Comparison of ENCODE assay signal across 15 mouse cellular contexts in genomic region chr9:113968967-113969366, GRCm38 (mm10). TPM values are rescaled to one million over a fixed set of nuclear protein-coding genes. Genes with fewer than 3 reads are reported as not detected.
A peak's percentile ranks its signal among the peaks of the same experiment; 100 is the strongest.
DNase-seq lines count a peak whose midpoint lies in the region; ATAC-seq and TF ChIP-seq lines count a peak whose summit lies in the region.
"Had no signal": no experiment of that assay in that cellular context is flagged by ENCODE, and none has a peak within 500 bp of the region (broad histone marks: within the 10 kb centered on the region; RNA-seq: fewer than 3 reads in every experiment).

No protein-coding gene starts in this region.

- H3K27ac ChIP-seq in lung, embryonic 14.5 days (ENCODE audit: low read depth): peak overlapping the region; percentile 42; the same call in 1 of the 2 replicates
- peak overlapping the region; percentile 98 for H3K27ac ChIP-seq in liver, embryonic 16.5 days (ENCODE audit: low read length)
- no peak overlapping the region for H3K27ac ChIP-seq in stomach, embryonic 15.5 days
- H3K27ac ChIP-seq: embryonic facial prominence, embryonic 15.5 days; heart, embryonic 15.5 days had no signal

- WGBS in lung, embryonic 14.5 days: 88% methylated on average over 7 of the region's 7 CpGs
- WGBS in liver, embryonic 16.5 days (ENCODE audit: insufficient replicate concordance): 13% methylated on average over 7 of the region's 7 CpGs
- 76% methylated on average over 7 of the region's 7 CpGs for WGBS in stomach, embryonic 15.5 days

- H3K4me2 ChIP-seq in lung, embryonic 14.5 days: no peak overlapping the region
- H3K4me2 ChIP-seq in liver, embryonic 16.5 days (ENCODE audit: low read depth, low read length): peak overlapping the region; percentile 75
- H3K4me2 ChIP-seq in stomach, embryonic 15.5 days: no peak overlapping the region
- H3K4me2 ChIP-seq: embryonic facial prominence, embryonic 15.5 days; heart, embryonic 15.5 days had no signal

- ATAC-seq in lung, embryonic 14.5 days (ENCODE audit: insufficient read depth): peak; percentile 77; the same call in 1 of the 2 replicates
- ATAC-seq in liver, embryonic 16.5 days (ENCODE audit: low read depth): peak; percentile 99
- peak; percentile 95 for ATAC-seq in stomach, embryonic 15.5 days (ENCODE audit: insufficient read depth, low FRiP score, low read depth)
- no peak for ATAC-seq in cerebellum, adult (ENCODE audit: insufficient number of reproducible peaks, low FRiP score, low TSS enrichment)

- no peak overlapping the region for H3K4me3 ChIP-seq in lung, embryonic 14.5 days (ENCODE audit: low read depth, low read length)
- H3K4me3 ChIP-seq in erythroblast, embryonic 14.5 days (replicated peaks): peak overlapping the region; percentile 77
- peak overlapping the region; percentile 70 for H3K4me3 ChIP-seq in liver, embryonic 16.5 days (ENCODE audit: low read depth, low read length)
- no peak overlapping the region for H3K4me3 ChIP-seq in stomach, embryonic 15.5 days (replicated peaks)
- H3K4me3 ChIP-seq: embryonic facial prominence, embryonic 15.5 days; heart, embryonic 15.5 days had no signal

- peaks cover 86% of the 10 kb centered on the region for H3K36me3 ChIP-seq in lung, embryonic 14.5 days (ENCODE audit: insufficient read depth)
- peaks cover 100% of the 10 kb centered on the region for H3K36me3 ChIP-seq in erythroblast, embryonic 14.5 days (ENCODE audit: control insufficient read depth)
- H3K36me3 ChIP-seq in liver, embryonic 16.5 days (ENCODE audit: control insufficient read depth, insufficient read depth): peaks cover 64% of the 10 kb centered on the region
- peaks cover 44% of the 10 kb centered on the region for H3K36me3 ChIP-seq in stomach, embryonic 15.5 days

- no peak overlapping the region for H3K9ac ChIP-seq in lung, embryonic 14.5 days
- H3K9ac ChIP-seq in liver, embryonic 16.5 days (ENCODE audit: low read depth, low read length): peak overlapping the region; percentile 79
- no peak overlapping the region for H3K9ac ChIP-seq in stomach, embryonic 15.5 days
- H3K9ac ChIP-seq: embryonic facial prominence, embryonic 15.5 days; heart, embryonic 15.5 days had no signal

- no peaks in the 10 kb centered on the region for H3K9me3 ChIP-seq in lung, embryonic 14.5 days (ENCODE audit: low read depth, low read length)
- H3K9me3 ChIP-seq in erythroblast, embryonic 14.5 days (ENCODE audit: control insufficient read depth, low read length): no peaks in the 10 kb centered on the region
- no peaks in the 10 kb centered on the region for H3K9me3 ChIP-seq in liver, embryonic 16.5 days (replicated peaks; ENCODE audit: control insufficient read depth, low read length)
- no peaks in the 10 kb centered on the region for H3K9me3 ChIP-seq in stomach, embryonic 15.5 days
- H3K9me3 ChIP-seq: embryonic facial prominence, embryonic 15.5 days; heart, embryonic 15.5 days had no signal

- no peaks in the 10 kb centered on the region for H3K4me1 ChIP-seq in lung, embryonic 14.5 days (ENCODE audit: insufficient read depth)
- peaks cover 84% of the 10 kb centered on the region for H3K4me1 ChIP-seq in erythroblast, embryonic 14.5 days (ENCODE audit: control insufficient read depth)
- peaks cover 49% of the 10 kb centered on the region for H3K4me1 ChIP-seq in liver, embryonic 16.5 days (ENCODE audit: control insufficient read depth, low read depth, low read length)
- no peaks in the 10 kb centered on the region for H3K4me1 ChIP-seq in stomach, embryonic 15.5 days
- H3K4me1 ChIP-seq: embryonic facial prominence, embryonic 15.5 days; heart, embryonic 15.5 days had no signal

- TF ChIP-seq CTCF in lung, embryonic 14.5 days (IDR thresholded peaks at IDR 0.05; ENCODE audit: low read depth): no peak

- H3K27me3 ChIP-seq in lung, embryonic 14.5 days (ENCODE audit: insufficient read depth, low read length): no peaks in the 10 kb centered on the region
- H3K27me3 ChIP-seq in erythroblast, embryonic 14.5 days (ENCODE audit: control insufficient read depth): no peaks in the 10 kb centered on the region
- no peaks in the 10 kb centered on the region for H3K27me3 ChIP-seq in liver, embryonic 16.5 days (ENCODE audit: control insufficient read depth, insufficient read depth, low read depth, low read length)
- H3K27me3 ChIP-seq in stomach, embryonic 15.5 days (replicated peaks): no peaks in the 10 kb centered on the region
- H3K27me3 ChIP-seq: embryonic facial prominence, embryonic 15.5 days; heart, embryonic 15.5 days had no signal

- DNase-seq in lung, embryonic 14.5 days: no peak
- DNase-seq in lung, adult 18-20 months: no peak
- DNase-seq in adipocyte (ENCODE audit: low spot score): no peak
- DNase-seq in gastrocnemius, adult 18-20 months (ENCODE audit: low spot score): no peak
- DNase-seq: adrenal gland, postnatal 25 days; cerebellum, postnatal 25 days; kidney, adult 11 months; retina, postnatal 1 day; thymus, adult 2 months had no signal

RNA-seq across cellular contexts. Expression of gene Ubp1, which starts 38.2 kb away (rescaled TPM):
- polyA plus RNA-seq in lung, embryonic 14.5 days (2014; fragmentation: Nextera tagmentation; extraction: Ambion mirVana): 46.6 and 48.9 TPM in 2 replicates
- 7.0 and 7.2 TPM in 2 replicates for polyA plus RNA-seq in erythroblast, embryonic 14.5 days (2012)
- 41.9 and 42.0 TPM in 2 replicates for polyA plus RNA-seq in liver, embryonic 16.5 days (2015; fragmentation: Nextera tagmentation; extraction: Ambion mirVana)
- 35.6 and 36.7 TPM in 2 replicates for polyA plus RNA-seq in stomach, embryonic 15.5 days (2015; fragmentation: Nextera tagmentation; extraction: Ambion mirVana)
- total RNA-seq in gastrocnemius, adult 18-20 months (2021): 10 to 100 TPM; 14.3 to 17.0 TPM

Comparison
In these comparisons a context has a peak if more than half of its experiments do, and no peak if none do; other contexts are left out.
1. H3K4me3 ChIP-seq: peak in erythroblast, embryonic 14.5 days (single experiment) and liver, embryonic 16.5 days (single experiment); none in lung, embryonic 14.5 days (single experiment) and stomach, embryonic 15.5 days (single experiment).